Comparison of ENCODE assay signal across 8 mouse cellular contexts in the genomic region with DNA sequence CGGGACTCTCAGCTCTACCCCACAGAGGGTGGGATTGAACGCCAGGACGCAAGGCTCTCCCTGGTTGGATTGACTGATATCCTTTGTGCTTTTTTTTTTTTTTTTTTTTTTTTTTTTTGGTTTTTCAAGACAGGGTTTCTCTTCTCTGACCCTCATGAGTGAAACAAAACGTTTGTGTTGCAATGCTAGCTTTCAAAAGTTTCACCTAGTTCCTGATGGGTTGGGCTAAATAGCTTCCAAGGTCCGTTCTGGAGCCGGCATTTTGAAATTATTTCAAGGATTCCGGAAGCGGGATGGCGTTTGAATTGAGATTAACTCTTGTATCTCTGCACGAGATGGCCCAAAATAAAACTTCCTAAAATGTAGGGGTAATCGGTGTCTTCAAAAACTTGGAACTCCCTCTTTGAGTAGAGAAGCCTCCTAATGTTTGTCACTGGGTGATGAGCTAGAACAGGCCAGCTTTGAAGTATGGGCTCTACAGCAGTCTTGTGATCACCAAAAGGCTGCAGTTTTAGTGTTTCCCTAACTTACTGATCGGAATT. TPM values are rescaled to one million over a fixed set of nuclear protein-coding genes. Genes with fewer than 3 reads are reported as not detected.
DNase-seq lines count a peak whose midpoint lies in the region; ATAC-seq and TF ChIP-seq lines count a peak whose summit lies in the region.

No protein-coding gene starts in this region.

- no peak for TF ChIP-seq CTCF in layer of hippocampus, adult 2 months (conservative IDR thresholded peaks at IDR 0.05)
- no peak for TF ChIP-seq CTCF in hindbrain, postnatal 0 days (IDR thresholded peaks at IDR 0.05; ENCODE audit: low read depth)

- no peaks in the 10 kb centered on the region for H3K9me3 ChIP-seq in embryonic facial prominence, embryonic 10.5 days
- no peaks in the 10 kb centered on the region for H3K9me3 ChIP-seq in hindbrain, postnatal 0 days (ENCODE audit: low read length)
- no peaks in the 10 kb centered on the region for H3K9me3 ChIP-seq in midbrain, embryonic 16.5 days (replicated peaks; ENCODE audit: control insufficient read depth, low read length, poor library complexity, severe bottlenecking)

- no peak overlapping the region; the same call in 1 of the 2 replicates for H3K9ac ChIP-seq in hindbrain, postnatal 0 days (replicated peaks; ENCODE audit: low read length)
- H3K9ac ChIP-seq in midbrain, embryonic 16.5 days (ENCODE audit: low read depth, low read length), result no peak overlapping the region

- no peak for DNase-seq in layer of hippocampus, adult 2 months (ENCODE audit: low spot score in 2 of 2)
- DNase-seq in layer of hippocampus, adult 11-12 months (ENCODE audit: low spot score), result no peak
- DNase-seq in embryonic facial prominence, embryonic 10.5 days (ENCODE audit: low spot score), result no peak
- DNase-seq in hindbrain, postnatal 0 days (ENCODE audit: low spot score), result no peak
- DNase-seq in layer of hippocampus, adult 8-10 months (ENCODE audit: low spot score in 2 of 2), result no peak
- no peak for DNase-seq in frontal cortex, postnatal 10 days (ENCODE audit: low spot score in 2 of 2)
- no peak for DNase-seq in gastrocnemius, postnatal 14 days

- H3K4me3 ChIP-seq in layer of hippocampus, adult 2 months, result peak overlapping the region; percentile 90
- peak overlapping the region; percentile 86 for H3K4me3 ChIP-seq in embryonic facial prominence, embryonic 10.5 days
- peak overlapping the region; percentile 93 for H3K4me3 ChIP-seq in hindbrain, postnatal 0 days (ENCODE audit: low read length)
- H3K4me3 ChIP-seq in midbrain, embryonic 16.5 days (ENCODE audit: low read depth, low read length), result peak overlapping the region; percentile 95; the same call in 1 of the 2 replicates

- no peaks in the 10 kb centered on the region for H3K27me3 ChIP-seq in embryonic facial prominence, embryonic 10.5 days (replicated peaks; ENCODE audit: low read depth, poor library complexity, severe bottlenecking)
- no peaks in the 10 kb centered on the region for H3K27me3 ChIP-seq in hindbrain, postnatal 0 days (ENCODE audit: insufficient read depth, low read length)
- H3K27me3 ChIP-seq in midbrain, embryonic 16.5 days (ENCODE audit: control insufficient read depth, insufficient read depth, low read depth, low read length), result no peaks in the 10 kb centered on the region

- 59% methylated on average over 12 of the region's 12 CpGs for WGBS in embryonic facial prominence, embryonic 10.5 days
- WGBS in hindbrain, postnatal 0 days, result 46% methylated on average over 12 of the region's 12 CpGs
- WGBS in midbrain, embryonic 16.5 days, result 59% methylated on average over 12 of the region's 12 CpGs

- H3K4me2 ChIP-seq in hindbrain, postnatal 0 days (ENCODE audit: low read depth, low read length), result peak overlapping the region; percentile 82
- H3K4me2 ChIP-seq in midbrain, embryonic 16.5 days (ENCODE audit: low read length), result peak overlapping the region; percentile 68

- H3K36me3 ChIP-seq in embryonic facial prominence, embryonic 10.5 days (replicated peaks), result 0 out of 2 replicates have a peak, but pooled peaks cover 3% of the 10 kb centered on the region
- no peaks in the 10 kb centered on the region for H3K36me3 ChIP-seq in hindbrain, postnatal 0 days (ENCODE audit: insufficient read depth, low read length)
- no peaks in the 10 kb centered on the region for H3K36me3 ChIP-seq in midbrain, embryonic 16.5 days (ENCODE audit: control insufficient read depth, insufficient read depth, low read length)

- intact Hi-C loops in gastrocnemius, postnatal 14 days (cut with DNase I; ENCODE audit: low total_unique reads), result no loop called here

- peaks cover 47% of the 10 kb centered on the region for H3K4me1 ChIP-seq in embryonic facial prominence, embryonic 10.5 days
- H3K4me1 ChIP-seq in hindbrain, postnatal 0 days (ENCODE audit: insufficient read depth, low read length), result peaks cover 6% of the 10 kb centered on the region; the same call in 1 of the 2 replicates
- peaks cover 34% of the 10 kb centered on the region for H3K4me1 ChIP-seq in midbrain, embryonic 16.5 days (ENCODE audit: control insufficient read depth, insufficient read depth, low read length)

- peak overlapping the region; percentile 92; the same call in 1 of the 2 replicates for H3K27ac ChIP-seq in layer of hippocampus, adult 2 months
- no peak overlapping the region; the same call in 1 of the 2 replicates for H3K27ac ChIP-seq in embryonic facial prominence, embryonic 10.5 days (replicated peaks)
- peak overlapping the region; percentile 48; the same call in 1 of the 2 replicates for H3K27ac ChIP-seq in hindbrain, postnatal 0 days
- H3K27ac ChIP-seq in midbrain, embryonic 16.5 days (ENCODE audit: low read length), result no peak overlapping the region

- no peak for ATAC-seq in hindbrain, postnatal 0 days
- no peak for ATAC-seq in midbrain, embryonic 16.5 days

RNA-seq across cellular contexts. Expression of a gene that starts 2.1 kb away (rescaled TPM):
- total RNA-seq in layer of hippocampus, adult 2 months (2021), result 10 to 100 TPM; 64.4 to 69.3 TPM
- polyA plus RNA-seq in embryonic facial prominence, embryonic 10.5 days (2016; fragmentation: Nextera tagmentation; extraction: Ambion mirVana), result 35.2 and 36.1 TPM in 2 replicates
- 24.7 and 28.4 TPM in 2 replicates for total RNA-seq in hindbrain, postnatal 0 days (2014; rRNA removed)
- polyA plus RNA-seq in hindbrain, postnatal 0 days (2015; fragmentation: Nextera tagmentation; extraction: Ambion mirVana), result 32.4 and 36.2 TPM in 2 replicates
- 27.8 and 28.2 TPM in 2 replicates for polyA plus RNA-seq in midbrain, embryonic 16.5 days (2015; fragmentation: Nextera tagmentation; extraction: Ambion mirVana)
- total RNA-seq in layer of hippocampus, adult 8-10 months (2022), result 10 to 100 TPM; 59.8 to 67.1 (median 66.8) TPM
- total RNA-seq in gastrocnemius, postnatal 14 days (2021), result 10 to 100 TPM; 21.1 to 25.0 TPM

Comparison
In these comparisons a context has a peak if more than half of its experiments do, and no peak if none do; other contexts are left out.
1. H3K27ac ChIP-seq: peak in layer of hippocampus, adult 2 months (single experiment) and hindbrain, postnatal 0 days (single experiment); none in embryonic facial prominence, embryonic 10.5 days (single experiment) and midbrain, embryonic 16.5 days (single experiment).
2. Peak in every context shown above with its lines, with median percentiles within 50 percentile points of each other: H3K4me3 ChIP-seq.